Mouse (Mus musculus): ENCODE results near the gene Lat.

Gene Lat

GRCm38 (mm10) chr7:126363038-126363437 is 6.3 kb downstream of the Lat start:
- DNase-seq = no peak

- no peak for DNase-seq
Measured at GRCm38 (mm10) chr7:126359049-126359448, 10.3 kb downstream of the Lat start.

GRCm38 (mm10) chr7:126358413-126358812 is 11.0 kb downstream of the Lat start:
- DNase-seq = no peak

- DNase-seq = no peak
Measured at GRCm38 (mm10) chr7:126357838-126358237, 11.5 kb downstream of the Lat start.

GRCm38 (mm10) chr7:126356793-126357591 is 12.4 kb downstream of the Lat start:
- no peak for DNase-seq

- DNase-seq = peak; percentile 18
Measured at GRCm38 (mm10) chr7:126355847-126356597, 13.3 kb downstream of the Lat start.

GRCm38 (mm10) chr7:126354738-126355614 is 14.4 kb downstream of the Lat start:
- no peak for DNase-seq

GRCm38 (mm10) chr7:126353994-126354365 is 15.4 kb downstream of the Lat start:
- DNase-seq = no peak

GRCm38 (mm10) chr7:126353251-126353993 is 15.9 kb downstream of the Lat start:
- no peak for DNase-seq

GRCm38 (mm10) chr7:126351419-126351951 is 17.9 kb downstream of the Lat start:
- no peak for DNase-seq

GRCm38 (mm10) chr7:126350748-126351418 is 18.5 kb downstream of the Lat start:
- DNase-seq = no peak

GRCm38 (mm10) chr7:126348293-126348692 is 21.1 kb downstream of the Lat start:
- DNase-seq = no peak

GRCm38 (mm10) chr7:126347098-126347497 is 22.3 kb downstream of the Lat start:
- DNase-seq = no peak

- no peak for DNase-seq
Measured at GRCm38 (mm10) chr7:126345969-126346368, 23.4 kb downstream of the Lat start.

- no peak for DNase-seq
Measured at GRCm38 (mm10) chr7:126345557-126345956, 23.8 kb downstream of the Lat start.

- DNase-seq = no peak
Measured at GRCm38 (mm10) chr7:126340896-126341295, 28.5 kb downstream of the Lat start.

- DNase-seq = no peak
Measured at GRCm38 (mm10) chr7:126340206-126340618, 29.2 kb downstream of the Lat start.

GRCm38 (mm10) chr7:126339521-126339971 is 29.8 kb downstream of the Lat start:
- no peak for DNase-seq

GRCm38 (mm10) chr7:126338906-126339305 is 30.5 kb downstream of the Lat start:
- no peak for DNase-seq

GRCm38 (mm10) chr7:126335556-126335955 is 33.8 kb downstream of the Lat start:
- DNase-seq = no peak

- DNase-seq = no peak
Measured at GRCm38 (mm10) chr7:126332691-126333090, 36.7 kb downstream of the Lat start.
